Mouse (Mus musculus) right cerebral cortex, adult 2 months (tissue): ENCODE results near the gene Mthfd1l.
"Not testable (repeated sequence)": the region's sequence is repeated elsewhere in the genome, so short reads cannot be mapped to it uniquely, and the experiment has no call there.

Source experiments
- DNase-seq, 2 experiments: peaks; one replicate each; pipeline ENCODE4 v3.0.0; 2021 to 2022; ENCODE audit warnings: low spot score in 2 of 2

Gene Mthfd1l

DNA sequence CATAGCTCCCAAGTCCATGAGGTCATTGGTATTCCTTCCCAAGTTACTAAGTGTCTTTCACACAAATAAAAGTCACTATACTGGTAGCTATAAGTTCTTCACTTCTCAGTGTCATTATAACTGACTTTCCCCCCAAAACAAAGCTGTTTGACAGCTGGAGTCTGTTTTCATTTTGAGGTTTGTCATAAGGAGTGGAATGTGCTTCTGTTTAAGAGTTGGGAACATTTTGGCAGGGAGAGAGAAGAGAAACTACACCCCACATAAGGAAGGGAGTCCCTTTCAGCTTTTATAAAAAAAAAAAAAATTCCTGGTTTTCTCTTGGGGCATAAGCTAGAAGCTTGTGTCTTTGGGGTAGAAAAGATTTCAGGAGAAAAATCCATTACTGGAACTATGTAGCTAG is 143.7 kb downstream of the Mthfd1l start:
- no peak for DNase-seq

DNA sequence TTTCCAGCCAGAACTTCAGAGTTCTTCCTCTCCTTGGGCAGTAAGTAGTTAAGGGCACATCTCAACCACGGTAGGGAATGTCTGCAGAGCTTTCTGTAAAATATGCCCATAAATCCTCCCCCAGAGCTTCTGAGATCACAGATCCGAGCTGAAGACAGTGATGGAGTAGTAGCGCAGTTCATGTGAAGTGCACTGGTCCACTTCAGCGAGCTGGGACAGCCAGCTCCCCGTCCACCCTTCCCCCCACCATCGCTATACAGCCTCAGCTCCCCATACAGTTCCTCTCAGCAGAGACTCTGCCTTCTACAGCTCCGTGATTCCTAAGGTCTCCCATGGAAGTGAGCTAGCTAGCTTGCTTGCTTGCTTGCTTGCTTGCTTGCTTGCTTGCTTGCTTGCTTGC is 144.2 kb downstream of the Mthfd1l start:
- DNase-seq: no peak

DNA sequence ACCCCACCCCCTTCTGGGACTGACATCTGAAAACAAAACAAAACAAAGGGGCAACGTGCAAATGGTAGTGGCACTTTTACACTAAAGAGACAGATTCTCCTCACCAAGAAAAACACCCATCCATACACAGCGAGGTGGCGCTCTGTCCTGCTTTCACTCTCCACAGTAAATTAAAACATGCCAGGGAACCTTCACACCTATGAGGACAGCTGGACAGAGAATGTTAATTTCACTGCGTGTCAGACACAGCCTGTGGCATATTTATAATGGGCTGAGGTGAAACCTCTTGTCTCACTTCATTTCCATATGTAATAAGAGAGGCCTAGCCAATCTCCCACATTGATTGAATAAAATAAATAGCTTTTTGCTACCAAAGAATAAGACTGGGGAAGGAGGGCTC is 146.4 kb downstream of the Mthfd1l start:
- no peak for DNase-seq

DNA sequence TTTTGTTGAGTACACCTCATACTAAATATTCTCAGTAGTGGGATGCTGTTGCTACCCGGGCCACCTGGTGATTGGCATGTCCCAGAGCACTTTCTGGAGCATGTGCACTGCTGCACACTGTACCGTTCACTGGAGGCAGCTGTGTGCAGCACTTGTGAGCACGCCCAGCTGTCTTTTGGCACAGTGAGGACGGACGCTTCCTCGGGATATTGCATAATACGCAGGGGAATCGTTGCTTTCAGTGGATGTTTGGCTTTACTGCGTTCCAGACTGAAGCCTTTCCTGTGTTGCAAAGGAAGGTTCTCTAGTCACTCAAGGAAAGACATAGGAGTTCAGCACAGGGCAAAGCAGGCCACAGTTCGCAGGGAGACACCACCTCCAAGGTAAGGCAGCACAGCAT is 147.8 kb downstream of the Mthfd1l start:
- DNase-seq: no peak

- DNase-seq: no peak
These were observed 148.3 kb downstream of the Mthfd1l start for GRCm38 (mm10) chr10:4121197-4121596.

DNA sequence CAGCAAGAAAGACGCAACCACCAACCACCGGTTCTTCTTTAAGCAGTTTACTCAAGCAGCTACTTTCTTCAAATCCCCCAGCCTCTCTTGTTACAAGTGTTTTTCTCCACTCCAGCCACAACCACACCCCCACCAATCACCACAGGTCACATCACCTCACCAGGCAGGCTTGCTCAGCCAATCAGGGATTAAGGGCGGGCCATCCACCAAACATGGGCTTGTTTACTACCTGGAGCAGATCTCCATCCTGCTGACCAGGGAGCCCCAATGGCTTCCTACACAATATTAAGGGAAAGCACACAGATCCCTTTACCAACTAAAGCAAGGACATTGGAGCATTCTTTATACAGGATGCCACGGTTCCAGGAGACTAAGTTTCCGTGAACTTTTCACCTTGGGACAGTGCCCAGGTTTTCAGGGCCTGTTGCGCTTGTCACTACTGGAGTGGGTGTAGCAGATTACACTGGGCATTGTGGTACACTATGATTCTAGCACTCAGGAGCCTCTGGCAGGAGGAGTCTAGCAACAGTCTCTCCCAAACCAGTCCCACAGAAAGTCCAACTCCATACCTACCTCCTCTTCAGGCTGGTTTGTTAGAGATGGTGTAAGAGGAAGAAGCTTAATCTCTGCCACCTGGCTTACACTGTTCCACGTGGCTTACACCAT is 150.5 kb downstream of the Mthfd1l start:
- DNase-seq: not testable (repeated sequence)

DNA sequence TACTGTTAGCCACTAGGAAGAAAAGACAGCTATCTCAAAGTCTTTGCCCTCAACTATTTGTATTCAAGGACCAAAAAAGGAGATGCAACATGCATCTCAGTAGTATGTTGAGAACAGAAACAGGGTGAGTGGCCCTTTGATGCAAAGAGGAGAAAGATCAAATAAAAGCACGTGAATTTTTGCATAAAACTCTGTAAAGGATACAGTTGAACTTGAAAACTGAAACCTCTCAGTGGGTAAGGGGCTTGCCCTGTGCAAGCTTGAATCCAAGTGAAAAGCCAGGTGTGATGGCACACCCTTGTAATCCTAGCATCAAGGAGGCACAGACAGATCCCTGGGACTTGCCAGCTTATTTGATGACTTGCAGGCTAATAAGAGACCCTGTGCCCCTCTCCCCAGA is 151.2 kb downstream of the Mthfd1l start:
- no peak for DNase-seq

DNA sequence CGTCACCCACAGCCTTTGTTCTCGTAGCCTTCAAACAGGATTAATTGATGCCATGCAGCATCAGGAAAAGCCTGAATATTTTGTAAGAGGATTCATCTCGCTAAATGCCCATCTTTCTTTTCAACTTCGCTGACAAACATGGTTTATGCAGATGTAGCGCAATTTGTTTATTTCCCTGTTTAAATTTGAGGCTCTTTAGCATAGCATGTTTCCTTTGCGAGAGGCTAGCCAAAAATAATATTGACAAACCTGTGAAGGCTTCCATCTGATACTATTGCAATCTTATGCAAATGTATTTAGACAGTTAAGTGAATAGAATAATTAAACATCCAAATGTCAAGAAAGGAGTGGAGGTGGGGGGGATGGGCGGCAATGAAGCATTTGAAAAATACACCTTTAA is 152.3 kb downstream of the Mthfd1l start:
- DNase-seq: no peak

DNA sequence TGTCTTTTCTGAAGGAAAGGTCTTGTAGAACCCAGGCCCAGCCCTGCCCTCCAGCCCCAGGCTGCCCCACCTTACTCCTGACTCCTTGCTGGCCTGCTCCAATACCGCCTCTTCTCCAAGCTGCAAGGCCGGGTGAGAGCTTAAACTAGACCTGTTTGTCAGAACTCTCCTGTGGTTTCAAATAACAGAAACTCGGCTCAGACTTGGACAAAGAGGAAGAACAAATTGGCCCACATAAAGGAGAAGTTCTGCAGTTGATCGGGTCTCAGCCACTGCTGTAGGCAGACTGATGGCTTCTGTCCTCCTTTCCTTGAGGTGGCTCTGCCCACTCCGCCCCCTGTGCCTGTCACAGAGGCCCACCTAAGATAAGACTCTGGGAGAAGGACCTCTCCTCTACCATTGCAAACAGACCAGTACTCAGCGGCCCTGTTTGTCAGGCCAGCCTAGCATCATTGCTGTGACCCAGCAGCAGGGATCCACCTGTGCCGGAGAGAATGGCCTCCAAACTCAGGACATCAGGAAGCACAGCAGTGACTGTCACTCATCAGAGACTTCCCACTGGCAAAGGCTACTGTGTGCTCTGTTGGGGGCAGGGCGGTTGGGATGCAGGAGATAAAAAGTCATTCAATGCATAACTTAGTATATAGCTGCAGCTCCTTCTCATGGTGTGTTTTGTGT is 153.6 kb downstream of the Mthfd1l start:
- no peak for DNase-seq

- no peak for DNase-seq
These were observed 155.5 kb downstream of the Mthfd1l start for GRCm38 (mm10) chr10:4128411-4128810.

- no peak for DNase-seq
These were observed 156.0 kb downstream of the Mthfd1l start for GRCm38 (mm10) chr10:4128915-4129314.

GRCm38 (mm10) chr10:4129461-4129860 is 156.5 kb downstream of the Mthfd1l start:
- DNase-seq: no peak

DNA sequence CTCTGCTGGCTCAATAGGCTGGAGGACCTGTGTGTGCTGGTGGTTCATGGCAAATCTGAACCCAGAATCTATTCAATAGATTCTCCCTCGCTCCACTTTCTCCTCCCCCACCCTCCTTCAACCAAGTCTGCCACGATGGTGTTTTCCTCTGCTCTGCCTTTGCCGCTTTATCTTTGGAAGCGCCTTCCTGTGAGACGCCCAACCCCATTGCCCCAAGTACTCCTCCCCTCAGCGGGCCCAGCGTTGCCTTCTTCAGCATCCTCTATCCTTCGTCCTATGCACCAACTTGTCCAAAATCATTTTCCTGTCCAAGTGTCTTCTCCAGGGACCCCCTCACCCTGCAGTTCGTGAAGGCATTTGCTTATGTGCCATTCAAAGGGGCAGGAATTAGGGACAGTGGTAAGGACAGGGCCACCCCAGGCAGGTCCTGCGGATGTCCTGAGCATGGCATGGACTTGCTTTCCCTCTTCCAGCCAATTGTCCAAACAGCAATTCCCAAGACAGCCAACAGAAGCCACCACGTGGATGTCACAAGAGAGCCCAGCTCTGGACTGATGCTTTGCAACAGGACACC is 157.2 kb downstream of the Mthfd1l start:
- no peak for DNase-seq

DNA sequence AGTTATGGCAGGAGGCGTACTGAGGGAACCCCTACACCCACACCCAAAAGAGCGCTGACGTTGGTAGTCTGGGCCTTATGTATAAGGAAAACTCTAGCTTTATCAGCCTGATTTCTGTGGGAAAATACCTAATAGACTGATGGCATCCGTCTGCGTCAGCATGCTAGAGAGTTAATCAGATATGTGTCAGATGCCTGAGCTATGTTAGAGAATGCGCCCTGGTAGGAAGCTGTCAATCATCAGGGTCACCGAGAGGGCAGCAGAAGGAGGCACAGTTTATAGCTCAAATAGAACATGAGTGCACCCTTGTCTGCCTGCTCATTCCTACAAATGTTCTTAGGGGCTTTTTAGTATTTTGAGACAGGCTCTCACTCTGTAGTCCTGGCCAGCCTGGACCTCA is 159.8 kb downstream of the Mthfd1l start:
- no peak for DNase-seq

DNA sequence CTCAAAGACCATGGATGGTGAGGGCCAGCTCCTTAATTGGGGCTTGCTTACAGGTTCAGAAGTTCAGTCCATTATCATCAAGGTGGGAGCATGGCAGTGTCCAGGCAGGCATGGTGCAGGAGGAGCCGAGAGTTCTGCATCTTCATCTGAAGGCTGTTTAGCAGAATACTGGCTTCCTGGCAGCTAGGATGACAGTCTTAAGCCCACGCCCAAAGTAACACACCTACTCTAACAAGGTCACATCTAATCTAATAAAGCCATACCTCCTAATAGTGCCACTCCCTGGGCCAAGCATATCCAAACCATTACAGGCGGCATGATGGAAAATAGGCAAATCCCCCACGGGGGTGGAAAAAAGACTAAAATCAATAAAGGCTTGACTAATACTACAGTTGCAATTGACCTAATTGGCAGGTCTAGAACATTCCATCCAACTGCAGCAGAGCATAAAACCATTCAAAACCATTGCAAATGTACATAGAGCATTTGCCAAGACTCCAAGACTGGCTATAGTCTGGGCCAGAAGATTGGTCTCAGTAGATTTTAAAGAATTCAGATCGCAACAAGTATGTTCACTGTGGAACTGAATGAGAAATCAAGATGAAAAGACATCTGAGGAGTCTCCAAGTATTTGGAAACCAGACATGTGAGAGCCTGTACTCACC is 162.3 kb downstream of the Mthfd1l start:
- no peak for DNase-seq

DNA sequence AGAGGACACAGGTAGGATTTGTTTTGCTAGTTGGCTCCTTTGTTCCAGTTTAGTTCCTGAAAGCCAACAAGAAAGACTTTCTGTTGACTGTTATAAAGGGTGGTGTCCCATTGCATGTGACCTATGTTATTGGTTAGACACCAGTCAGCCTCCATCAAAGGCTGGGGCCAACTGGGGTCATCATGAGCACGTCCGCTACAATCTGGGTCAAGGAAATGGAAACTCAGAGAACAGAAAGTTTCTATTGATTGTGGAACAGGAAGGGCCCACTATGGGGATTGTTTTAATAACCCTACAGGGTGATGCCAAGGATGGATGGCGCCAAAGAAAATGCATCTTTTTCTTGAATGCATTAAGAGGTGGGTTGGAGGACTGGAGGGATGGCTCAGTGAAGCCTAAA is 166.6 kb downstream of the Mthfd1l start:
- DNase-seq: no peak

GRCm38 (mm10) chr10:4141689-4142088 is 168.8 kb downstream of the Mthfd1l start:
- DNase-seq: no peak

- no peak for DNase-seq
These were observed 169.9 kb downstream of the Mthfd1l start for GRCm38 (mm10) chr10:4142816-4143215.

DNA sequence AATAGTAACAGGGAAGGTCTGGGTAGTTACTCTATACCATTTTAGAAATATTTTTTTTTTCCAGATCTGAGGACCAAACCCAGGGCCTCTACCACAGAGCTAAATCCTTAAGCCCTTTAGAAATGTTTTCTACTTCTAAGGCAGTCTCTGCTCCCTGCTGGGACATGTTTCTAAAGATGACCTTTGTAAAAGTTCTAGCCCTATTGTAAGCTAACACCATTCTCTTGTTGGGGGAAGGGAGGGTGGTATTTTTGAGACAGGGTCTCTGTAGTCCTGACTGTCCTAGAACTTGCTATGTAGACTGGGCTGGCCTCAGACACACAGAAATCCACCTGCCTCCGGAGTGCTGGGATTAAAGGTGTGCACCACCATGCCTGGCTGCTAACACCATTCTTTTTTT is 170.5 kb downstream of the Mthfd1l start:
- no peak for DNase-seq

DNA sequence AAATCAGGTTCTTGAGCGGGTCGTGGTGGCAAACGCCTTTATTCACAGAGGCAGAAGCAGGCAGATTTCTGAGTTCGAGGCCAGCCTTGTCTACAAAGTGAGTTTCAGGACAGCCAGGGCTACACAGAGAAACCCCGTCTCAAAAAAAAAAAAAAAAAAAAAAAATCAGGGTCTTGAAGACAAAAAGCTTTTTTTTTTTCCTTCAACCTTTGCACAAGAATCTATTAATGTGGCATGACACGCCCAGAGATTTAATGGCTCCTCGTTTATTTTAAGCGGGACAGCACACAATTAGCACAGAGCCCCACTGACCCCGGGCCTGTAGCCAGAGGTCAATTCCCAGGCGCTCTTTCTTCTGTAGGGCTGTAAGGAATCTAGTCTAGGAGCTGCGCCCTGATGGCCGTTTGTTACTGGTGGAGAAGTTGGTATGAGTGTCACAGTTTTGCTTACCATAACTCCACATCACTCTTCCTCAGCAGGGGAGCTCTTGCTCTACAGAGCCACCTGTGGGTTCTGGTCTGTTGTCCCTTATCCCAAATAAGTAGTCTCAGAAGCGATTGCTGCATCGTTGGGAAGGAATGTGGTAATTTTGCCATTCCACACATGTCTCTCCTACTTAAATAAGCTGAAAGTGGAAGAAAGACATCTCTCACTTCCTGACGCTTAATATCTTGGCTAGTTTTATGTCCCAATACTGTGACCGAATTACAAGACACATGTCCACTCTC is 172.3 kb downstream of the Mthfd1l start:
- DNase-seq: no peak

DNA sequence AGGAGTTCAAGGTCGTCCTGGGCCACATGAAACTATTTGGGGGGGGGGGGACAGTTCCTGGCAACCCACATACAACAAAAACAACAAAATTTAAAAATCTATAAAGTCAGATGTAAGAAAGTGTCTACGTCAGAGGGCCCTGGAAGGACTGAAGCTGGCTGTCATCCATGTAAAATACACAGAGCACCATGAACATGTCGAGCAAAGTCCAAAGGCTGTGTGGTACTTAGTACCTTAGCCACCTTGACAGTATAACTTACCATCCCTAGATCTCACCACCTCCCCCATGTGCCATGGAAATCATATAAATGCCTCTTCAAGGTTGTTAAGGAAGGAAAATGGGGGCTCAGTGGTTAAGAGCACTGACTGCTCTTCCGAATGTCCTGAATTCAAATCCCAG is 174.0 kb downstream of the Mthfd1l start:
- DNase-seq: no peak

DNA sequence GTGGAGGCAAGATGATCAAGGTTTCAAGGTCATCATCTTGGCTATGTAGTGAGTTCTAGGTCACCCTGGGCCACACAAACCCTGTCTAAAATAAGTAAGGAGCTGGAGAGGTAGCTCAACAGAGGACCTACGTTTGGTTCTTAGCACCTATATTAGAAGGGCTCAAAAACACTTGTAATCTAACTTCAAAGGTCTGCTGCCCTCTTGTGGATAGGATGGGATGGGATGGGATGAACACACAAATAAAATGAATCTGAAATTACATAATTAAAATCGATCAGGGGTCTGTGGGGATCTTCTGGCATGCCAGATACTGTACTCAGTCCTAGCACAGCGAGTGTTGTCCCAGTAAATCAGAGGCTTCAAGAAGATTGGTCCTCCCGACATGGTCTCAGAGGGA is 178.2 kb downstream of the Mthfd1l start:
- DNase-seq: no peak
